Mouse (Mus musculus) MEL (cell line): ENCODE results near the gene Snapc2.

Experiments used
- CHD1 ChIP-seq: IDR thresholded peaks from 2 replicates; pipeline ENCODE4 v1.6.1; 2012; ENCODE audit warnings: low read depth, mild to moderate bottlenecking, inconsistent platforms, low read length, improper control_type of control experiment
- CTCF ChIP-seq, 3 experiments: IDR thresholded peaks in 2 of 3; conservative IDR thresholded peaks in 1 of 3; 2 replicates each; pipeline ENCODE4 v1.5.1; 2011 to 2012; ENCODE audit warnings: low read length in 3 of 3, low read depth in 2 of 3, mild to moderate bottlenecking in 2 of 3, improper control_type of control experiment in 1 of 3, inconsistent platforms in 1 of 3, mixed read lengths in 1 of 3, moderate library complexity in 1 of 3; ENCODE audit not compliant: control insufficient read depth in 1 of 3, insufficient read depth in 1 of 3, poor library complexity in 1 of 3, severe bottlenecking in 1 of 3
- E2F4 ChIP-seq: IDR thresholded peaks from 2 replicates; pipeline ENCODE4 v1.6.1; 2011; ENCODE audit warnings: low read depth, low read length, improper control_type of control experiment, borderline replicate concordance
- KAT2A ChIP-seq: conservative IDR thresholded peaks from 2 replicates; pipeline ENCODE4 v1.6.1; 2012; ENCODE audit warnings: low read depth, low read length, improper control_type of control experiment, inconsistent platforms
- MAFK ChIP-seq: IDR thresholded peaks from 2 replicates; pipeline ENCODE4 v1.6.1; 2011; ENCODE audit warnings: low read depth, mild to moderate bottlenecking, low read length, improper control_type of control experiment, borderline replicate concordance
- MXI1 ChIP-seq: IDR thresholded peaks from 2 replicates; pipeline ENCODE4 v1.6.1; 2011; ENCODE audit warnings: mild to moderate bottlenecking, low read depth, low read length, improper control_type of control experiment
- NELFE ChIP-seq: IDR thresholded peaks from 2 replicates; pipeline ENCODE4 v1.6.1; 2011; ENCODE audit warnings: low read depth, low read length, improper control_type of control experiment
- NRF1 ChIP-seq: IDR thresholded peaks from 2 replicates; pipeline ENCODE4 v1.6.1; 2014; ENCODE audit warnings: low read depth, mild to moderate bottlenecking, inconsistent platforms, low read length, improper control_type of control experiment, moderate library complexity; ENCODE audit not compliant: poor library complexity, insufficient read depth, severe bottlenecking
- POLR2A ChIP-seq, 2 experiments: IDR thresholded peaks; 2 replicates each; pipeline ENCODE4 v1.6.1; 2011 to 2012; ENCODE audit warnings: low read length in 2 of 2, mild to moderate bottlenecking in 2 of 2, control low read depth in 1 of 2, improper control_type of control experiment in 1 of 2, low read depth in 1 of 2, moderate library complexity in 1 of 2; ENCODE audit not compliant: control insufficient read depth in 1 of 2, insufficient read depth in 1 of 2, poor library complexity in 1 of 2
- POLR2AphosphoS2 ChIP-seq: IDR thresholded peaks from 2 replicates; pipeline ENCODE4 v1.6.1; 2011; ENCODE audit warnings: low read length, improper control_type of control experiment
- UBTF ChIP-seq: IDR thresholded peaks from 2 replicates; pipeline ENCODE4 v1.6.1; 2012; ENCODE audit warnings: low read depth, mild to moderate bottlenecking, inconsistent platforms, low read length, improper control_type of control experiment, moderate library complexity, borderline replicate concordance; ENCODE audit not compliant: insufficient read depth

GRCm38 (mm10) chr8:4245737-4246136 is 7.1 kb upstream of the Snapc2 start:
- no peak for TF ChIP-seq CTCF (IDR thresholded peaks at IDR 0.05 in 2 of 3, conservative IDR thresholded peaks at IDR 0.05 in 1 of 3; ENCODE audit: control insufficient read depth in 1 of 3, insufficient read depth in 1 of 3, low read depth in 2 of 3, low read length in 3 of 3, poor library complexity in 1 of 3, severe bottlenecking in 1 of 3)
- TF ChIP-seq POLR2A (IDR thresholded peaks at IDR 0.05; ENCODE audit: control insufficient read depth in 1 of 2, insufficient read depth in 1 of 2, low read depth in 1 of 2, low read length in 2 of 2, poor library complexity in 1 of 2): no peak
- no peak for TF ChIP-seq MAFK
- no peak for TF ChIP-seq UBTF
- no peak for TF ChIP-seq CHD1
- no peak for TF ChIP-seq NELFE
- TF ChIP-seq NRF1: no peak
- TF ChIP-seq POLR2AphosphoS2: no peak
- no peak for TF ChIP-seq KAT2A
- no peak for TF ChIP-seq E2F4
- TF ChIP-seq MXI1: no peak
